Mouse (Mus musculus) spleen, postnatal 4 days (tissue): ENCODE data around the gene 2210011C24Rik.
A peak's percentile ranks its signal among the peaks of the same experiment; 100 is the strongest.
"Not testable (repeated sequence)": the region's sequence is repeated elsewhere in the genome, so short reads cannot be mapped to it uniquely, and the experiment has no call there.

Experiments
- DNase-seq, 2 experiments: peaks; one replicate each; pipeline ENCODE4 v3.0.0; 2022; ENCODE audit warnings: low spot score in 2 of 2

Gene 2210011C24Rik

DNA sequence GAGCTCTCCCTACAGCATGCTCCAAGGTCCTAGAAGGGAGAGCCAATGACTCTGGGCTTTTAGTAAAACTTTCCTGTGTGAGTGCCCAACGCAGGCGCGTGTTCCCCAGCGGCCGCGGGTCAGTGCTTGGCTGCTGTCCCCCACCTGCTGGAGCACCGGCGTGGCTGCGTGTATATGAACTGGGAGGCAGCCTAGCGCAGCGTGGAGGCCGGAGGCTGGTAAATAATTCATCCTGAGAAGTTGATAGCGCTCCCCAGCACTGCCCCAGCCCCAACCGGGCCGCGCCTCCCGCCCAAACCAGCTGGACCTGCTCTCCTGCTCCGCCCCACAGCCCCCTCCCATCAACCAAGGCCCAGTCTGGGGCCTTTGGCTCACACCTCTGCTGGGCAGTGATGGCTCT lies 9.1 kb upstream of the 2210011C24Rik start, which contains the start of gene Palm3:
TSS of gene Palm3 (plus strand) at position 376 of the 400 bp plus-strand sequence.
- DNase-seq, result no peak

DNA sequence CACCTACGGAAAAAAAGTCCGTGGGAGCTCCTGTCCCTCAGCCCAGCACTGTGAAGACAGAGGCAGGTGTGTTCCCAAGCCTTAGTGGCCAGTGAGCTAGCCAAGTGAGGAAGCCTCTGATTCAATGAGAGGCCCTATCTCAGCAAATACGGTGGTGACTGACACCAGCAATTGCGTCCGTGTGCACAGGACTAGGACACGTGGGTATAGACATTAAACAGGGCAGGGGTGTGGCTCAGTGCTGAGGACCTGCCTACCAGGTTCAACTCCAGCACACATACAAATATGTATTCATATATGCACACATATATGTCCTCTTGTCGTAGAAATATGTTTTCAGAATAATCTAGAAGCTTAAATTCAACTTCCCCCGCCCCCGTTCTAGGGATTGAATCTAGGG lies 7.8 kb upstream of the 2210011C24Rik start:
- DNase-seq, result no peak

DNA sequence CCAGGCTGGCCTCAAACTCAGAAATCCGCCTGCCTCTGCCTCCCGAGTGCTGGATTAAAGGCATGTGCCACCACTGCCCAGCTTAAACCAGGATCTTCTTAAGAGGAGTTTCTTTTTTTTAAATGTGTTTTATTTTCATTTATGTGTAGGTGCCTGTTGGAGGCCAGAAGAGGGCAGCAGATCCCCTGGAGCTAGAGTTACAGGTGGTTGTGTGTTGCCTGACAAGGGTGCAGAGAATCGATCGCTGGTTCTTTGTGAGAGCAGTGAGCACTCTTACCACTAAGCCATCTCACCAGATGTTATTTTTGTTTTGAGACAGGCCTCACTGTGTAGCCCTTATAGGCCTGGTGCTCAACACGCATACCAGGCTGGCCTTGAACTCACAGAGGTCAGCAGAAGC lies 3.9 kb upstream of the 2210011C24Rik start:
- DNase-seq, result no peak

DNA sequence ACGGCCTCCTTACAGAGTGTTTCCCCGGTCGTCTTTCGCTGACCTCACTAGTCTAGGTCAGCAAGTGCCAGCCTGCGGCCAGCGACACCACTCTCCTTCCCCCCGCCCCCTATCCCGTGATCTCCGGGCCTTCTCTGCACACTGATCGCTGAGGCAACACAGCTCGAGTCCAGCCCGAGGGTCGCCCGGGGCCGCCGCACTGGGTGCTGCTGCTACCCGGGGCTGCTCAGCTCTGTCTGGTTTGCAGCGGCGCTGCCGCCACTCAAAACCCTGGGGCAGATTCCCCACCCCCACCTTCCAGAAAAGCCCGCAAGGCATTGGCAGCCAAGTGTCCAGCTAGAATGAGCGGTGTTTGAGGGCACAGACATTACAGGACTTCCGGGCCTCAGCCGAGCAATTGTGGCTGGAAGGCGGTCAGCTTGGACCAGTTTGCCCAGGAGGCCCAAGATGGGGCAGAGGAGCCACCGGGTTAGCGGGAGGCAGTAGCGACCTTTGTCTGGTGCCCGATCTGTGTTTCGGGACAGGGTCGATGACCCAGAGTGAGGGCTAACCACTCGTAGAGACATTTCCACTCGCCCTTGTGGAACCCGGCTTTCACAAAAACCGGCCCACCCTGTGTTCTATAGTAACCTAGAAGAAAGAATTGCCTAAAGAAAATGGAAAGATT lies 661 bp upstream of the 2210011C24Rik start:
- DNase-seq, result no peak

DNA sequence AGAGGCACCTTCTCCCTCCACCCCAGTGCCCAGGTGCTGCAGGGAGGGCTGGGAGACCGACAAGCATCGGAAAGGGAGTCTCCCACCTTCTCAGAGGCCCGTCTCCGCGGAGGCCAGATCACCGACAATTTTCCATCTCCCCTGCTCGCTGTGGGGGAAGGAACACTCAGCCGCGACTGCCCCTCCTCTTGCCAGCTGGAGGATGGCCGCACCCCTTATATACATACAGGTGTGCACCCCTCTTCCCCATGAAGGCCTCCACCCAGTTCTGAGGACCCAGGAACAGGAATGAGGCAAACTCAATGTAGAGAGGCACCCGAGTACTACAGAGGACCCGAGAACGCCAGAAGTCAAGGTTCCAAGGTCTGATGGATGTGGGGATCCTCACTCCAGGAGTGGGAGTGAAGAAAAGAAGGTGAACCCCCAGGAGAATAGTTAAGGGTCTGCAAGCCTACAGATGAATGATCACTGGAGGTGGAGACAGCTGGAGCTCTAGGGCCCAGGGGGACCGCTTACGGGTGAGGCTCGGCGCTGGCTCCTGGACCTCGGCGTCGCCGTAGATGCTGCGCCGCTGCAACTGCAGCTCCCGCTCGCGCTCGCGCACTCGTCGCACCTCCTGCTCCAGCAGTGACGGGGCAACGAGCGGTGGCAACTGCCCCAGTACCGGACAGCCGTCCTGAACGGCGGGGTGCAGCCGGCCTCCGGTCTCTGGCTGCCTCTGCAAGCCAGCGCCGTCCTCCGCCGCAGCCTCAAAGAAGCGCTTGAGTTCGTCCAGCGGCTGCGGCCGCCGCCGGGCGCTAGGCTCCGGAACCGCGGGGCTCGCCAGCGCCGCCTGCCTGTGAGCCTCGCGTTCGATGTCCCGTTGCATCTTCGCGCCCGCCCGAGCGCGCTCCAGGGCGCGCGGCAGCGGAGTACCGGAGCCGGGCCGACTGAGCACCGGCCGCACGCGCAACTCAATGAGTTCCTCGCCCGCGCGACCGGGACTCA lies 1.1 kb downstream of the 2210011C24Rik start:
- DNase-seq, result peak; percentile 67 to 89

DNA sequence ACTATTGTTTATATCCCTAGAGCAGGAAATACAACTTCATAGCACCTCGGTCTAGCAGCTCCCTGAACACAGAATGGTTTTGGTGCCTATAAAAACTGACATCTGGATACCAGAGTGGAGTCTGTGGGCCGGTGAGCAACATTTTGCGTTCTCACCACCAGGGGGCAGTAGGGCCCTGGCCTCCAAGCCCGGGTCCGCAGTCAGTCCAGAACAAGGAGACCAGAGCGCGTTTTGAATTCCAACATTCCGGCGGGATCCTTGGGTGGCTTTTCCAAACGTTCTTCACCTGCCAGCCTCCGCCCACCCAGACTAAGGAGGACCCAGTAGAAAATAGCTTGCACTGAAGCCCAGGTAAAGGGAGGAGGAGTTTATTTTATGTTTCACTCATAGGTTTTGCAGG lies 2.1 kb downstream of the 2210011C24Rik start:
- DNase-seq, result peak; percentile 81 to 93

DNA sequence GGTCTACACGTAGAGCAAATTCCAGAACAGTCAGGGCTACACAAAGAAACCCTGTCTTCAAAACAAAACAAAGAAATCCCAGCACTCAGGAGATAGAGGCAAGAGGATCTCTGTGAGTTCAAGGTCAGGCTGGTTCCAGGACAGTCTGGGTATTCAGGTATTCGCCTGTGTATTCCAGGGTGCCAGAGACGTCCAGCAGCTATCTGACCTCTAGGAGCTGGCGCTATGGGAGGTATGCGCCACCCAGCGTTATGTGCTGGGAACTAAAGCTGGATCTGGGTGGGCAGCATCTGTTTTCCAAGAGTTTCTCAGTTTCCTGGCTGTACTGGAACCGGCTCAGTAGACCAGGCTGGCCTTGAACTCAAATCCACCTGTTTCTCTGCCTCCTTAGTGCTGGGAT lies 3.6 kb downstream of the 2210011C24Rik start:
- DNase-seq, result no peak

DNA sequence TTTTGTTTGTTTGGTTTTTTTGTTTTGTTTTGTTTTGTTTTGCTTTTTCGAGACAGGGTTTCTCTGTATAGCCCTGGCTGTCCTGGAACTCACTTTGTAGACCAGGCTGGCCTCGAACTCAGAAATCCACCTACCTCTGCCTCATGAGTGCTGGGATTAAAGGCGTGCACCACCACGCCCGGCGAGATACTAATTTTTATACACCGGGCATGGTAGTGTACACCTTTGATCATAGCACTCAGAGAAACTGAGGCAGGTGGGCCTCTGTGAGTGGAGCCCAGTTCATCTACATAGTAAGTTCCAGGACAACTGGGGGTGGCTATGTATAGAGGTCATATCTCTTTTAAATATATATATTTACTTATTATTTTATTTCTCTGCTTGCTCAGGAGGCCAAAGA lies 6.5 kb downstream of the 2210011C24Rik start:
- not testable (repeated sequence) for DNase-seq

DNA sequence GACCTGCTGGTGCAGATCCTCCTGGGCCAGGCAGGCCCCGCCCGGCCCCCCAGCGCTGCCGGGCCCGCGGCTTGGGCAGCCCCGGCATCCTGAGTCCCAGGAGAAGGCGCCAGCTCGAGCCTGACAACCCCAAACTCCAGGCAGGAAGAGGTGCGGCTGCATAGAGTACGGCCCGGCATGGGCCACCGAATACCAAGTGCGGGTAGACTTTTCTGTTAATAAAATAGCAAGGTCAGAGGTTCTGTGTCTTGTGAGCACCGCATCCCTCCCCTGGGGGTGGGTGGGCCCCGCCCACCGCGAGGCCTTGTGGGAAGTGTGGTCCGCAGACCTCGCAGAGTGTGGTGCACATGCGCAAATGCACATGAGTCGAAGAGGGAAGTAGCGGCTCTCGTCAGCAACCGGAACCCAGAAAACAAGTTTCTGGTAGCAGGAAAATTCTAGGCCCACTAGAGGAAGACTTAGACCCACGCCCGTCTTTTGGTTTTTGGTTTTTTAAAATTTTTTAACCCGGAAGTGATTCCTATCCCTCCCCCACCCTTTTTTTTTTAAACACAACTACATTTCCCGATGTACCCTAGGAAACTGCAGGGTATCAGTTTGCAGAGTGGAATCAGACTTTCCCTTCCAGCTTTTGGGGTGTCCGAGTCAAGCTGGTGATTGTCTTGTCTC lies 7.3 kb downstream of the 2210011C24Rik start:
- peak; percentile 93 to 96 for DNase-seq

DNA sequence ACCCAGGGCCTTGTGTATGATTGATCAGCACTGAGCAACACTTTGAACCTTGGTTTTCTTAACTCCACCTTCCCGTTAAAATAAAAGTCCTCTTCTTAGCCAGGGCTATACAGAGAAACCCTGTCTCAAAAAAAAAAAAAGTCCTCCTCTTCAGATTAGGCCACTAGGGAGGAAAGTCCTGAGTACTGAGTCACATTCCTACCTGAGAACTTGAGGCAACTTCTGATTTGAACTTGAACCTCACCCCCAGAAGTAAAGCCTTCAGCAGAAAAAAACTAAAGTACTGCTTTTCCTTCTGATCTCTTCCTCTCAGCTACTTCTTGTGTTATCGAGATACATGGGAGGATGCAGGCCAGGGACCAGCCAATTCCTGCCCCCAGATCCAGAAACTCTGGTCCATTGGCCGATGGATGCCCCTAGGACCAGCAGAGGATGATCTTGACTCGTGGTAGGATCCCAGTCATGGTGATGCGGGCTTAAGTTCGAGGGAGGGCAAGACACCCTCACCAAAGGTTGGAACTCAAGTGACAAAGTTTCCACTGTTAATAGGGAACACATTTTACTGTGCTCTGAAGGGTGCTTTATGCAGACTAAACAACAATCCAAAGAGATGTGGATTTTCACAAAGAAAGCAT lies 8.2 kb downstream of the 2210011C24Rik start:
- no peak for DNase-seq

DNA sequence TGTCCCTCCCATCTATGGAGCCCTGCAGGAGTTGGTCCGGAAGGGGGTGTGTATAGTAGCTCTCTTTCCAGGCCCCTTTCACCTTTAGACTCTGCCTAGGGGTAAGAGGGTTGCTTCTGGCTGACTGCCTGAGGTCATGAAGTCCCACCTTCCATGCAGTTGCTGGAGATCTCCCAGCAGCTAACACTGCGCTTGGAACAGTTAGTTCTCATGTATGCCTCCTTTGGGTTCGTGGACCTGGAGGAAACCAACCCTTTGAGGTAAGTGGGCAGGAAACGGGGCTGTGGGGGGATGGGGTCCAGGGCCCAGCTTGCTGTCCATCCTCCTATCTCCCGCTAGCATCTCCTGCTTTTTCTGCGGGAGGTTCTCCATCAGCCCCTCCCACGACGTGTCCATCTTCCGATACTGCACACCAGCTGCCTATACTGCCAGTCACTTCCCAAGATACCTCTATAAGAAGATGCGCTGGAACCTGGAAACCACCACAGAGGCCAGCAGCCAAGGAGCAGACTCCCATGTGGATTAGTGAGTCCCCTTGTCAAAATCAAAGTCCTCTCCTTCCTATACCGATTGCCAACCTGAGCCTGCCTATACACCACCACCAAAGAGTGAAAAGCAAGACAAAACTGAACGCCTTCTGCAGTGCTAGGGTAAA lies 8.9 kb downstream of the 2210011C24Rik start:
- no peak for DNase-seq

DNA sequence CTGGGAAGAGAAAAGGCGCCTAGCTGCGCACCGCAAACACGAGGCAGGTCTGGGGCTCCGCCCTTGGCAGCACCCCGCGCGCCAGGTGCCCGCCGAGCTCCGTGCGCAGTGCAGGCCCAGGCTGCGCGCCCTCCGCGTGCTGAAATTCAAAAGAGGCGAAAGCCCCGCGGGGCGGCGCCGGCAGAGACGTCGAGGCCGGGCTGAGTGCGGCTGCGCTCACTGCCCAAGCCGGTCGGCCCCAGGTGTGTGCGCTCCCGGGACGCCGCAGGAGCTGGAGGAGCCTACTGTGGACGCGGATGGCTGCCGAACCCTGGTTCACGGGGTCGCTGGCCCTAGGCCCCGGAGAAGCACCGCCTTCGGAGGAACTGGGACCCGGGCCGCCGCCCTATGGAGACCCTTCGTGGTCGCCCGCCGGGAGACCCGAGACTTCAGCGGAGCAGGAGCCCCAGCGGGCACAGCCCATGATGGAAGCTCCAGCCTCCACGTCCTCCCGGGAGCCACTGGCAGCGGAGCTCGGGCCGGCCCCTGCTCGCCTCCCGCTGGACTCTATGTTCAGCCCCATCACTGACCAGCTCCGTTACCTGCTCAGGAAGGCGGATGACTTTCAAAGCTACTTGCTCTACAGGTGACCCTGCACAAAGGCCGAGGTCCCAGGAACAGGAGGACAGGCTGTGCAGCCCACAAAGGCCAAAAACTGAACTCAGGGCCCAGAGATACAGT lies 10.5 kb downstream of the 2210011C24Rik start, which contains the start of gene 1700067K01Rik:
TSS of gene 1700067K01Rik (plus strand) at position 222 of the 720 bp plus-strand sequence.
- no peak for DNase-seq

DNA sequence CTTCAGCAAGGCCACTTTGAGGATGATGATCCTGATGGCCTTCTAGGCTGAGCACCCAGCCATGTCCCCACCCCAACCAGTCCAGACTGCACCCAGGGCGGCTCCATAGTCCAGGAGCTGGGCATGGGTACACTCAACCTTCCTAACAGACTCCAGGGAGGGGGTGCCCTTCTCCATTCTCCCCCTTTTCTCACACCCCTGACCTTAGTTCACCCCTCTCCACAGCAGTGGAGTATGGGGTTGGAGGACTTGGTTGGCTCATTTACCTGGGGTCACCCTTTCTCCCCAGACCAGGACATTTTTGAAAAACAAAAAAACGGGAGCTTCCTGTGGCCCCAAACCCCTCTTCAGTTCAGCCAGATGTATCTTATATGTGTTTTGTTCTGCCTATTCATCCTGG lies 12.1 kb downstream of the 2210011C24Rik start:
- DNase-seq, result no peak

DNA sequence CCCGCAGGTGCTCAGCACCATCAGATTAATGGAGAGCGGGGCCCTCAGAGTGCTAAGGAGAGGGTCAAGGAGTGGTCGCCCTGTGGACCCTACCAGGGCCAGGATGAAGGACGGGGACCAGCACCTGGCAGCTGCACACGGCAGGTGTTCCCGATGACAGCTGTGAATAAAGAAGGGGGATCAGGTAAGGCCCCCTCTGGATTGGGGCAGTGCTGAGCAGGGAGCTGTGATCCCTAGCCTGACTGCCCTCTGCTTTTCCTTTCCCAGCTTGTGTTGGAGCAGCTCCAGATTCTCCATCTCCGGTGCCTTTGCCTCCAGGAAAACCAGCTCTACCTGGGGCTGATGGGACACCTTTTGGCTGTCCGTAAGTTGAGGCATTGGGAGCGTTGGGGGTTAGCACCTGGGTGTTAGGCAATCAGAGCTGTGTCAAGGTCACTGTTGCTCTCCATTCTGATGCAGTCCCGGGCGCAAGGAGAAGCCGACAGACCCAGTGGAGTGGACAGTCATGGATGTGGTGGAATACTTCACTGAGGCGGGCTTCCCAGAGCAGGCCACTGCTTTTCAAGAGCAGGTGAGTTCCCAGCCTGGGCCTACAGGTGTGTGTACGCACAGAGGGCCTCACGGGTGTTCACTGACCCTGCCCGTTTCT lies 12.8 kb downstream of the 2210011C24Rik start:
- no peak for DNase-seq

DNA sequence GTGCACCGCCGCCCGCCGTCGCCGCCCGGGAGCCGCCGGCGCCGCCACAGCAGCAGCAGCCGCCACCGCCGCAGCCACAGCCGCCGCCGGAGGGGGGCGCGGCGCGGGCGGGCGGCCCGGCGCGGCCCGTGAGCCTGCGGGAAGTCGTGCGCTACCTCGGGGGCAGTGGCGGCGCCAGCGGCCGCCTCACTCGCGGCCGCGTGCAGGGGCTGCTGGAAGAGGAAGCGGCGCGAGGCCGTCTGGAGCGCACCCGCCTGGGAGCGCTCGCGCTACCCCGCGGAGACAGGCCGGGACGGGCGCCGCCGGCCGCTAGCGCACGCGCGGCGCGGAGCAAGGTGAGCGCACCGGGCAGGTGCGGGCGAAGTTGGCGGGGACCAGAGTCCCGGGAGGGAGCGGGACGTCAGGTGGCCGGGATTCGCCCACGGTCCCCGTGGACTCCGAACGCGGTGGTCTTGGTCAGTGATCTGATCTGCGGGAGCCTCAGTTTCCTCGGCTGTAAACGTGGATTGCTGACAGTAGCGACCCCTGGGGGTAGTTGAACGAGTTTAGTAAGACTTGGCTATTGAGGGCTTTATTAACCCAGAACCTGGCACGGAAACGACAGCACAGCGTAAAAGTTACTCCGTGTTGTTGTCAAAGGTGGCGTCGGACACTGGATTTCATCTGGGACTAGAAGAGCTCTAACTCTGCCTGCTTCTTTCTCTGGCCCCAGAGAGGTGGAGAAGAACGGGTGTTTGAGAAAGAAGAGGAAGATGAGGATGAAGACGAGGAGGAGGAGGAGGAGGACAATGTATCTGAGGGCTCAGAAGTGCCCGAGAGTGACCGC lies 13.5 kb downstream of the 2210011C24Rik start:
- peak; percentile 66 to 86 for DNase-seq

DNA sequence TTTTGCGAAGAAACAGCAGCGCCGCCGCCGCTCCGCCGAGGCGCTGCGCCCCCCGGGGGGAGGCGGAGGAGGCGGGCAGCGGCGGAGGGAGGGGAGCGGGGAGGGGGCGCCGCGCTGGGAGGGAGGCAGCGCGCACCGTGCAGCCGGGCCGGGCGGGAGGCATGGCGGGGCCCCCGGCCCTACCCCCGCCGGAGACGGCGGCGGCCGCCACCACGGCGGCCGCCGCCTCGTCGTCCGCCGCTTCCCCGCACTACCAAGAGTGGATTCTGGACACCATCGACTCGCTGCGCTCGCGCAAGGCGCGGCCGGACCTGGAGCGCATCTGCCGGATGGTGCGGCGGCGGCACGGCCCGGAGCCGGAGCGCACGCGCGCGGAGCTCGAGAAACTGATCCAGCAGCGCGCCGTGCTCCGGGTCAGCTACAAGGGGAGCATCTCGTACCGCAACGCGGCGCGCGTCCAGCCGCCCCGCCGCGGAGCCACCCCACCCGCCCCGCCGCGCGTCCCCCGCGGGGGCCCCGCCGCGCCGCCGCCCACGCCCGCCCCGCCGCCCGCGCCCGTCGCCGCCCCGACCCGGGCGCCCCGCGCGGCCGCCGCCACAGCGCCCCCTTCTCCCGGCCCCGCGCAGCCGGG lies 14.3 kb downstream of the 2210011C24Rik start, which contains the start of gene Samd1:
TSS of gene Samd1 (plus strand) at position 162 of the 631 bp plus-strand sequence.
- DNase-seq, result peak; percentile 56 to 85

DNA sequence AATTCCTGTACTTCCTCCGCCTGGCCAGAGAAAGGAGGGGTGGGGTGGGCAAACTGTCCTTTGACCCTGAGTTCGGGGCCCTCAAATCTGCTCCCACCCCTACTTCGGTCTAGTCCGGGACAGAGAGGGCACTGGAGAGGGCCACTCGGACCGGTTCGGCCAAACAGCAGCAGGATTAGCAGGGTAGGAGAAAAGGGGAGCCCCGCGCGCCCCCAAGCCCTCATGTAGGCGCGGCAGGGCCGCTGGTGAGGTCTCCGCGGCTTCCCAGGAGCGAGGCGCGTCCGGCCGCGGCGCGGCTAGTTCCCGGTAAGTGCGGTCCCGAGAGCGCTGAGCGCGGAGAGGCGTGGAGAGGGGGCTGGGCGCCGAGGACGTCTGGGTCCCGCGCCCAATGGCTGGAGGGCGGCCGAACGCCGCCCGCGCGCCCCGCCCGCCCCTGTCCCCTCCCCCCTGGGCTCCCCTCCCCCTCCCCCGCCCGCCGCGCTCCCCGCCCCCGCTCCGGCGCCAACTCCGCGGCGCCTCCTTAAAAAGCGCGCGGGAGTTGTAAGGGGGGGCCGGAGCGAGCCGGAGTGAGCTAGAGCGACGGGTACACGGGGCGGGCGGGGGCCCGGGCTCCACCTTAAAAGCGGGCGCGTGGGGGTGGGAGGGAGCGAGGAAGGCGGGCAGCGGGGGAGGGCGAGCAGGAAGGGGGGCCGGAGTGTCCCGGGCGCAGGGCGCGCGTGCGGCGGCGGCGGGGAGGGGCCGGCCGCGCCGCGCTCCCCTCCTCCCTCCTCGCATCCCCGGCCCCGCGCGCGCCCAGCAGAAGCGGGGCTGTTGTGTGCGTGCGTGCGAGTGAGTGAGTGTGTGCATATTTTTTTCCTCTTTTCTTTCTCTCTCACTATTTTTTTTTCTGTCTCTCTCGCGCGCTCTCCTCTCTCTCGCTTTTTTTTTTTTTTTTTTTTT lies 15.1 kb downstream of the 2210011C24Rik start:
- DNase-seq, result peak; percentile 82 to 89
